Mouse (Mus musculus) lung, postnatal 0 days (tissue): ENCODE data around the gene Slc35f6. TPM values are rescaled to one million over a fixed set of nuclear protein-coding genes. Genes with fewer than 3 reads are reported as not detected.

Experiments
- ATAC-seq: fragments of 200-750 bp; cut with Nextera tagmentation; 2 replicates; pipeline ENCODE4 v1.8.0; 2017; ENCODE audit warnings: moderate library complexity
- DNase-seq: peaks from one replicate; pipeline ENCODE4 v3.0.0-alpha.2; 2016; ENCODE audit warnings: low spot score
- H3K27ac ChIP-seq: fragments of 300-500 bp; sonication (generic); 2 replicates; pipeline ENCODE4 v1.5.1; 2014; ENCODE audit warnings: antibody characterized with exemption, mild to moderate bottlenecking, low read length, mixed read lengths
- H3K27me3 ChIP-seq: fragments of 300-500 bp; sonication (generic); replicated peaks from 2 replicates; pipeline ENCODE4 v1.6.1; 2014; ENCODE audit warnings: low read length, mixed read lengths; ENCODE audit not compliant: insufficient read depth
- H3K36me3 ChIP-seq: fragments of 300-500 bp; sonication (generic); 2 replicates; pipeline ENCODE4 v1.6.1; 2014; ENCODE audit warnings: low read length, mixed read lengths; ENCODE audit not compliant: insufficient read depth
- H3K4me1 ChIP-seq: fragments of 300-500 bp; sonication (generic); 2 replicates; pipeline ENCODE4 v1.6.1; 2014; ENCODE audit warnings: antibody characterized with exemption, low read depth, low read length, mixed read lengths; ENCODE audit not compliant: insufficient read depth
- H3K4me2 ChIP-seq: fragments of 300-500 bp; sonication (generic); replicated peaks from 2 replicates; pipeline ENCODE4 v1.6.1; 2014; ENCODE audit warnings: low read depth, mild to moderate bottlenecking, low read length, moderate library complexity, mixed read lengths
- H3K4me3 ChIP-seq: fragments of 300-500 bp; sonication (generic); 2 replicates; pipeline ENCODE4 v1.5.1; 2014; ENCODE audit warnings: low read depth, low read length
- H3K9ac ChIP-seq: fragments of 300-500 bp; sonication (generic); replicated peaks from 2 replicates; pipeline ENCODE4 v1.6.1; 2014; ENCODE audit warnings: low read depth, mild to moderate bottlenecking
- H3K9me3 ChIP-seq: fragments of 300-500 bp; sonication (generic); 2 replicates; pipeline ENCODE4 v1.6.1; 2016; ENCODE audit warnings: low read length, mixed read lengths
- CTCF ChIP-seq: IDR thresholded peaks from 2 replicates; pipeline ENCODE4 v1.5.1; 2016; ENCODE audit warnings: antibody characterized with exemption, mild to moderate bottlenecking
- EP300 ChIP-seq: IDR thresholded peaks from 2 replicates; pipeline ENCODE4 v1.6.1; 2016; ENCODE audit warnings: antibody characterized with exemption, mild to moderate bottlenecking, control low read depth
- WGBS: fragments of 180-500 bp; shearing (Covaris S2); extraction: QIAGEN DNeasy Blood & Tissue Kit; methylation state at CpG from one replicate; pipeline ENCODE4 v1.1.7; 2014; 5-methylcytosine and 5-hydroxymethylcytosine counted together
- polyA plus RNA-seq: library from polyadenylated mRNA; unstranded; fragments of >200 nt; fragmentation: Nextera tagmentation; extraction: Ambion mirVana; gene quantifications from 2 replicates; pipeline ENCODE4 v1.2.1, GENCODE M21; 2015

Gene Slc35f6
- polyA plus RNA-seq, 1 experiment from 2014 or later = 34.5 TPM

DNA sequence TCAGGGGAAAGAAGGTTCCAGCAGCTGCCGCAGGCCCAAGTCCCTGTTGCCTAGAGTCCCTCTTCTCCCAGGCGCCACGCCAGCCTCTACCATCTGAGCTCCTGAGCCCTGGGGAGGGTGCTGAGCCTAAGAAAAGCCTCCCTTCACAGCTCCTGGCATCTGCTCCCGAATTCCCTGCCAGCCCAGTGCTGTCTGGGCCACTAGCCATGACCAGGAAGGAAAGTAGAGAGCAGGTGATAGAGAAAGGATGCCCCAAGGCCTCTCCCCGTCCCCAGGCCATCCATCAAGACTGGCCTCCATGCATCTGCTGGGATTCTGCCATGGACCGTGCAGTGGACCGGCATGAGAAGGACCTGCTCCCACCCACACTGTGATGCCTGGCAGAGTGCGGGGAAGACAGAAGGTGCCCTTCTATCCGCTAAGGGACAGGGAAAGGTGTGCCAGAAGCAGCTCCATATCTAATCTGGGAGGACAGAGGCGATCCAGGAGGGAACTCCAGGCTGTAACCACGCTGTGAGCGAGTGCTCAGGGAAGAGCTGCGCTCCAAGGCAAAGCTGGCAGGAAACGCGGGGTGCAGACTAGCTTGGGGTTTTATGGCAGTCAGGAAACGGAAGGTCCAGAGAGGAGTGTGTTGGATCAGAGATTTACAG is 41.2 kb upstream of the Slc35f6 start:
- Histone ChIP-seq H3K36me3 (no peaks in the 10 kb centered on the region), H3K9me3 (no peaks in the 10 kb centered on the region), H3K4me1 (no peaks in the 10 kb centered on the region), H3K27ac (no peak overlapping the region), H3K4me2 (no peak overlapping the region), H3K4me3 (no peak overlapping the region), H3K27me3 (no peaks in the 10 kb centered on the region), H3K9ac (no peak overlapping the region)
- no peak for ATAC-seq
- DNase-seq = no peak
- TF ChIP-seq EP300 (no peak), CTCF (no peak)
- WGBS = 77% methylated on average over 16 of the region's 16 CpGs

DNA sequence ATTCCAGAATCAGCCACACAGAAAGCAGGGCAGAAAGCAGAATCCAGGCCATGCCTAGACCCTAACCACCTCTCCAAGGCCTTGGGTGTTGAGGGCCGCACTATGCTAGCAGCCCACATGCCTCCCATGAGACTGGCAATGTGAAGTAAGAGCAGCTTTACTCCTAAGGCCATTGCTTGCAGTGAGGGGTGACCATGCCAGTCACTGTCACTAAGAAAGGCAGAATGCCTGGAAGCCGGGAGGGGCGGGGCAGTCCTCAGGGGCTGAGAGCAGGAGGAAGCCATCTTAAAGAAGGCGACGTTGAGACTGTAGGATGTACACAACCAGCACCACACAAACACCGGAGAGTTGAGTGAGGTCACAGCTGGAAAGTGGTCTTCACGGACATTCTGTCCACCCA is 38.6 kb upstream of the Slc35f6 start:
- H3K36me3 ChIP-seq = no peaks in the 10 kb centered on the region
- H3K27me3 ChIP-seq = no peaks in the 10 kb centered on the region
- TF ChIP-seq EP300 = no peak
- no peak for TF ChIP-seq CTCF
- no peaks in the 10 kb centered on the region for H3K9me3 ChIP-seq
- H3K9ac ChIP-seq = no peak overlapping the region
- H3K4me2 ChIP-seq = no peak overlapping the region
- no peak for ATAC-seq
- H3K4me3 ChIP-seq = no peak overlapping the region
- WGBS = 84% methylated on average over 7 of the region's 7 CpGs
- peaks cover 3% of the 10 kb centered on the region; the same call in 1 of the 2 replicates for H3K4me1 ChIP-seq
- DNase-seq = no peak
- H3K27ac ChIP-seq = no peak overlapping the region

DNA sequence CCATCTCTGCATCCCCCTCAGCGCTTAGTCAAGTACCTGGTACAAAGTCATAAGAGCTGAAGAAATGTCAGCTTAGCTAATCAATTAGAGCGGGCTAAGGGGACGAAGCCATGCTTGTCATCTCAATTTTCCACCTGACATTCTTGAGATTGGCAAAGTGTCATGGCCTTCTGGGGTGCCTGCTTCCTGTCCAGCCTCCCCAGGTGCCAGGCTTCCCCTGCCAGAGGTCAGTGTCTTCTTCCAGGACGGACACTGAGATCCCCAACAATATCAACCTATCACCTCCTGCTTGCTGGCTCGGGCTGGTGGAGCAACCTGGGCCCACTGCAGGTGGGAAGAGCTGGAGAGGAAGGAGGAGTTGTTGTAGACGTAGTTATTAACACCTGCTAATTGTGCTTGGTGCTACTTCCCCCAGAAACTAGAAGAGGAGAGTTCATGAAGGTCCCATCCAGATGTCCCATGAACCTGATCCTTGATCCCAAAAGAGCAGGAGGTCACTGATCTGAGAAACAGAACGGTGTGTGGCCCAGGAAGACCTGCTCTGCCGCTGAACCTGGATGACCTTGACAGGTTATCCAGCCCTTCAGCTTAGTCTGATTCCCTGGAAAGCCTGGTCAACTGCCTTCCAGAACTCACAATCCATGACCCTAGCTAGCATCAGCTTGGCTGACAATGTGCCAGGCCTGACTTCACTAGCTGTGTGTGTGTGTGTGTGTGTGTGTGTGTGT is 37.7 kb upstream of the Slc35f6 start:
- Histone ChIP-seq H3K27ac (no peak overlapping the region), H3K36me3 (no peaks in the 10 kb centered on the region), H3K27me3 (no peaks in the 10 kb centered on the region), H3K4me3 (no peak overlapping the region), H3K4me2 (no peak overlapping the region), H3K4me1 (peaks cover 13% of the 10 kb centered on the region), H3K9ac (no peak overlapping the region), H3K9me3 (no peaks in the 10 kb centered on the region)
- no peak for ATAC-seq
- 78% methylated on average over 8 of the region's 8 CpGs for WGBS
- no peak for DNase-seq
- no peak for TF ChIP-seq EP300
- TF ChIP-seq CTCF = no peak

DNA sequence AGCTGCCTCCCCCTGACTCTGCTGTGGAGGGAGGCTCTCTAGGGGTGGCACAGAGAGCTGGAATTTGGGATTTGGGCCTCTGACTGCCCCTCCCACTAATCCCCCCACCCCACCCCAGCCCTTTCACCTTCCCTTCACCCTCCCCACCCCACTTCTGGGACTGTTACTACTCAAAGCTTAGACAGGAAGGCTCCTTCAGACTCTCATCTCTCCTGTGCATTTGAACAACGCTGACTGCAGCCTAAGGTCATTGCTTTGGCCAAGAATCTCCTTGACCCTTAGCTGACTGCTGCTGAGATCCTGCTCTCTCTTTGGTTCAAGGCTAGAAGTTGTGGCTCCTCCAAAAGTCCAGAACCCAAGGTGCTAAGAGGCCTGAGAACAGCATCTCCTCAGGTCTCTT is 36.6 kb upstream of the Slc35f6 start:
- 50% methylated on average over 1 of the region's 1 CpGs for WGBS
- no peak overlapping the region for H3K27ac ChIP-seq
- ATAC-seq (no peak), DNase-seq (no peak)
- no peaks in the 10 kb centered on the region for H3K27me3 ChIP-seq
- no peaks in the 10 kb centered on the region for H3K36me3 ChIP-seq
- no peak overlapping the region for H3K4me2 ChIP-seq
- H3K9ac ChIP-seq = no peak overlapping the region
- no peaks in the 10 kb centered on the region for H3K9me3 ChIP-seq
- H3K4me1 ChIP-seq = peaks cover 18% of the 10 kb centered on the region
- no peak overlapping the region for H3K4me3 ChIP-seq
- TF ChIP-seq CTCF = no peak
- no peak for TF ChIP-seq EP300

DNA sequence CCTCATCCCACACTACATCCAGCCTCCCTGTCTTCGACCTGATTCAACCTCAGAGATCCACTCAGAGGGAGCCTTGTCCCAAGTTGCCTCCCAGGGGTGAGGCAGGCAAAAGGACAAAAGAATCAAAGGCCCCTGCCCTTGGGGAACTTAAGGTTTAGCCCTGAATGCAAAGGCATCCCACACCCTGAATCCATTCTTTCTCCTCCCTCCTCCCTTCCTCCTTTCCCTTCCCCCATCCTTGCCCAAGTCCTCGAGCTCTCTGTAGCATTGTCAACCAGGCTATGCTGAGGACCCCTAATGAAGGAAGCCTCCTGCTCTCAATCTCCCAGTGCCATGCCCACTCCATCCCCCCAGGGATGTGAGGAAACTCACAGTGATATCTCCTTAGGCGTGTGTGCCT is 36.0 kb upstream of the Slc35f6 start:
- no peak overlapping the region for H3K4me2 ChIP-seq
- WGBS = 45% methylated on average over 3 of the region's 3 CpGs
- DNase-seq (no peak), ATAC-seq (no peak)
- no peak for TF ChIP-seq EP300
- TF ChIP-seq CTCF = no peak
- H3K9me3 ChIP-seq = no peaks in the 10 kb centered on the region
- H3K4me3 ChIP-seq = no peak overlapping the region
- no peak overlapping the region for H3K9ac ChIP-seq
- peaks cover 21% of the 10 kb centered on the region for H3K4me1 ChIP-seq
- no peaks in the 10 kb centered on the region for H3K27me3 ChIP-seq
- no peaks in the 10 kb centered on the region for H3K36me3 ChIP-seq
- no peak overlapping the region for H3K27ac ChIP-seq

DNA sequence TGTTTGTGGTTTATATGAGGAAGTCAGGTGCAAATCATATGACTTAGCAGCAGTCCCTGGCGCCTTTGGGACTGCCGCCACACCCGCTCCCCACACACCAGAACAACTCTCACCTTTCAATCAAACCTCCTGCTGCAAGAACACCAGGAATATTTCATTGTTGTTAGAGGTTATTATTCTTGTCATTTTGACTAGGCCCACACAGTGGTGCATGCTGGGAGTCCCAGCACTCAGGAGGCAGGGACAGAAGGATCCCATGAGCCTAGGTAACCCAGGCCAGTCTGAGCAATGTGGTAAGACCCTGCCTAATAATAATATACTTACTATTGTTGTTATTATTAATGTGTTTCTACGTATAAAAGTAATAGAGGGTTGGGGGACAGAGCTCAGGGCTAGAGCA is 35.2 kb upstream of the Slc35f6 start:
- Histone ChIP-seq H3K9ac (no peak overlapping the region), H3K4me3 (no peak overlapping the region), H3K9me3 (no peaks in the 10 kb centered on the region), H3K27ac (no peak overlapping the region), H3K27me3 (no peaks in the 10 kb centered on the region), H3K36me3 (no peaks in the 10 kb centered on the region), H3K4me2 (no peak overlapping the region), H3K4me1 (peaks cover 24% of the 10 kb centered on the region)
- TF ChIP-seq CTCF (no peak), EP300 (no peak)
- WGBS = 83% methylated on average over 4 of the region's 4 CpGs
- DNase-seq = no peak
- ATAC-seq = no peak
